Mouse (Mus musculus): ENCODE measurements around the gene Tlr3.

The Tlr3 gene

DNA sequence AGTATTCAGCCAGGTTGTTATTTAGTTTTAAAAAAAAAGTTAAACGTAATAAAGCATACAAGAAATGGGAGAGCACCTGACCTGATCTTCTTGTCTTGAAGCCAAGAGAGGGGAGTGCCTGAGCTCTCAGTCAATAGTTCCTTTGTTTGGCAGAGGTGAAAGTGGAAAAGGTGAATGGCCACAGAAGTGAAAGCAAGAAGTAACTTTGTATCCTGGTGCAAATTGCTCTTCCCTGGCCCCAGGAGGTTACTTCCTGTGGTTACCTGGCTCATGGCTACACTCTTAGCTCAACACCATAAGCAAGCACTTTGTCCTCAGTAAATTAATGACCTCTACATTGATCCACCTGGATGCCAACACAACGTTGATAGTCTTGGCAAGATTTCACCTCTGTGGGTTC, at the start of gene Tlr3:
Gene Tlr3, minus strand, starts transcription at position 199 of the 400 bp plus-strand sequence.
- DNase-seq, result no peak

DNA sequence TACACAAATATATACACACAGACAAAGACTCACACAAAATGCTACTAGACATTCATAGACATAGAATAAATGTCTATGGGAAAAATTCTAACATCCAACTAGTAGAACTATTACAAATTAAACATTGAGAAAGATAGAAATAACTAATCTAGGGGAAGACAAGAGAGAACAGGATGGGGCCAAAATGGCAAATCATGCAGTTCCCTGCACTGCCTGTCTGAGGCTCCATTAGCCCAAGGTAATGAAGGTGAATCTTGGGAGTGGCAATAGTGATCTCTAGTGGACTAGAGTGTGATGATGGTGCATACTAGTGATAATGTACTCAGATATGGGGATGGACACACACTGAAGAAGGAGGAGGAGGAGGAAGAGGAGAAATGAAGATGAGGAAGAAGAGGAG, 47.0 kb upstream of the Tlr3 start:
- no peak for DNase-seq

DNA sequence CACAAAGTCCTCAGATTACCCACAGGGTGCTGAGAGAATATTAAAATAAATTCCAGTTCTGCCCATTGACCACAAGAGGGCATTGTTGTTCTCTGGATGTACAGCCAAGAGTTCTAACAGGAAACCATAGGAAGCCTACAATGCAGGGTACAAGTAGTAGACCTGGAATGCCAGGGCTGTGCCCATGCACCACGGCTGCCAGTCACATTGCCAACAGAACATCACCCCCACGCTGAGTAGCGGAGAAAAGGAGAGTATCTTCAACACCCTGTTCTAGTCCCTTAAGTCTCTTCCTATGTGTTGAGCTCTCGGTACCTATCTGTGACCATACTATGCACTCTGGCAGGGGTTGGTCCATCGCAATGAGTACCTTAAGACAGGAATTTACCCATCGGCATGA, 43.5 kb upstream of the Tlr3 start:
- DNase-seq, result peak; percentile 82

DNA sequence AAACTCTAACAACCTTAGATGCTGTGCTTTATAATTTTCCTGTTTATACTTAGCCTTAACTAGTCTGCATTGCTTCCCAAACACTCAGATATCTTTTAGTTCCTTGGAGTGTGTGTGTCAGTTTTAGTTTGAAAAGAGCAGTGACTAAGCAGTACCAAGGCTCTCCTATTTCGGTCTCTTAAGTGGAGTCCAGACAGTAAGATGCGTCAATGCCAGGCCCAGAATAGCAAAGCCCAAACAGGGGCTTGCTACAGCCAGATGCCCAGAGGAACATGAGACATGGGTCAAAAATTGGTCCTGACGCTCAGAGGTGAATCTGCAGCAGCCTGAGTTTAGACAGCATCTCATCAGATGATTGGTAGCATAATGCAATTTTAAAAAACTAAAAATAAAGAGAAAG, 41.2 kb upstream of the Tlr3 start:
- DNase-seq, result no peak

DNA sequence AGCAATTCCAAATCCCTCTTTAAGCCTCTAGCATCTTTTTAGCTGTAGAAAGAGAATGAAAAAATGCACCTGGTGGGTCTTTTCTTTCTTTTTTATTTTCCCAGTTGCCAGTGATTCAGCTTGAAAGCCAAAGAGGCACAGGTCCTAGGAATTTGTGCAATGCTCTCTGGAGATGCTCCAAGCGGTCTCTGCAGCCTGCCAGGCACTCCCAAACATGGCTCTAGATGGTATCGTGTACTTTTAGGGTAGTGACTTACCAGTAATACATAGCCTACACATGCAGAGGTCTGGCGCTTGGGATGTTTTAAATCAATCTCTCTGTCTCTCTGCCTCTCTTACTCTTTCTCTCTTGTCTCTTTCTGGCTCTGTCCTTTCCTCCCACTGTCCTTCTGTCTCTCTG, 38.0 kb upstream of the Tlr3 start:
- DNase-seq, result no peak

DNA sequence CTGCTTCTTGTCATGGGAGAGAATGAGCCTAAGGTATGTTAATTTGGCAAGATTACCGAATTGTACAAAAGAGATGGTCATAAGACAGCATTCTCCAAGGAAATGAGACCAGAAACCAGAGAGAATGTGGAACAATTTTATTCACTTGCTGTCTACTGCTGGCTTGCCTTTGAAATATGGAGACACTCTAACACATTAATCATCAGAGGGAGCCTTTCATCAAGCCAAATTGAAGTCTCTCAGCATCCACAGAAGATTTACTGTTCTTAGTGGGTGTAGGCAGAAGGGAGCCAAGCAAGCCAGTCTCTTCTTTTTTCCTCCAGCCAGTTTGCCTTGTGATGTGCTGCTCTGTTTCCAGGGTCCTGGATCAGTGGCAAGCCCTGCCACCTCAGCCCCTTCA, 37.4 kb upstream of the Tlr3 start:
- DNase-seq, result no peak

DNA sequence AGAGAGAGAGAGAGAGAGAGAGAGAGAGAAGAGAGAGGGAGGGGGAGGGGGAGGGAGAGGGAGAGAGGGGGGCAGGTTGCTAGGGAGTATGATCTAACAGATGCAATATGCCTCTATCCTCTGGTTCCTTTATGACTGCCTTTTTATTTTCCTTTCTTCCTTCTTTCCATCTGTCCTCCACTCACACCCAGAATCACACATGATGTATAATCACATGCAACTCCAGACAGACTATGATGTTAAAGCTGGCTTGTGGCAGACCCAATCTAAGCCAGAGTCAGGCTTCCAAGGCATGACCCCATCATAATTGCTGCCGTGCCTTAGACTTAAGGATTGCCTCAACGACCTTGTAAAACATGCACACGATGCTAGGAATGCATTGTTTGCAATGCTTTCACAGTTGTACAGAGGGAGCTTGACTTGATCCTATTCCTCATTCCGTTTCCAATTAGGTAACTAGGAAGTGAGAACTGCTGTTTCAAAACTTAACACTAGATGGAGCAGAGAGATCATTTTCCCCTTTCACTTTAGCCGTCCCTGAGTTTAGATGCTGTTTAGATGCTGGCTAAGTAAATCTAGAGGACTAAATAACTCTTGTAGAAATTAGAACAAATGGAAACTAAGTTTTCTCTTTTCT, 28.1 kb upstream of the Tlr3 start:
- peak; percentile 61 for DNase-seq

DNA sequence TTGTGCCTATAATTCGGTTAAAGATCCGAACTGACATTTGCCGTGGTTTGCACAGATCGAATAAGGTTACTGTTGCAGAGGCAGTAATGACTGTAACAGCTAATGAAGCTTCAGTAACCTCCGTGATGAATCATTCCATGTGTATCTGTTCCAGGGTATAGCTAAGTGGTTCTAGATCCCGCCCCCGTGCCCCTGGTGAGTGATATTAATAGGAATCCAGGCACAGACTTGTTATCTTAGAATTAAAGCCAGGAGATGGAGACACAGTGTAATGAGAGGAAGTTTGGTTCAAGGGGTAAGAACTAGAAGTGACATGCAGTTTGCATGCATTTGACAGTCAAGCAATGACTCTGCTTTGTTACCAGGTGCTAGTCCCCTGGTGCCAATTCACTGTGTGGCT, 9.3 kb upstream of the Tlr3 start:
- no peak for DNase-seq

DNA sequence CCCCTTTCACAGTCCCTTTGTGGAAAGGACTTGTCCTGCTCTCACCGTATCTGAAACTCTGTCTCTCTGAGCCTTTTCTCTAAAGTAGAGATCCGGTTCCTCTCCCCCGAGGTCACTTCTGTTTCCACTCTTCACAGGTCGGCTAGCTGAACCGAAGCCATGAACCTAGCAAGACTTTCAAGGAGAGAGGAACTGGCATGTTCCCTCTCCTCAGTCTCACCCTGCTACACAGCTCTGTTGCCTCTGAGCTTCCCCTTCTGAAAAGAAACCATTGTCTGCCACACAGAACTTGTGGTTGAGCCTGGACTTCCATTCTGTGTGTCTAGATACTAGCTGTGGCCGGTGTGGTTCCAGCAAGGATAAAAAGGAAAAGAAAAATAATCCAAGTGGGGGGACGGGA, 4.1 kb upstream of the Tlr3 start:
- no peak for DNase-seq

DNA sequence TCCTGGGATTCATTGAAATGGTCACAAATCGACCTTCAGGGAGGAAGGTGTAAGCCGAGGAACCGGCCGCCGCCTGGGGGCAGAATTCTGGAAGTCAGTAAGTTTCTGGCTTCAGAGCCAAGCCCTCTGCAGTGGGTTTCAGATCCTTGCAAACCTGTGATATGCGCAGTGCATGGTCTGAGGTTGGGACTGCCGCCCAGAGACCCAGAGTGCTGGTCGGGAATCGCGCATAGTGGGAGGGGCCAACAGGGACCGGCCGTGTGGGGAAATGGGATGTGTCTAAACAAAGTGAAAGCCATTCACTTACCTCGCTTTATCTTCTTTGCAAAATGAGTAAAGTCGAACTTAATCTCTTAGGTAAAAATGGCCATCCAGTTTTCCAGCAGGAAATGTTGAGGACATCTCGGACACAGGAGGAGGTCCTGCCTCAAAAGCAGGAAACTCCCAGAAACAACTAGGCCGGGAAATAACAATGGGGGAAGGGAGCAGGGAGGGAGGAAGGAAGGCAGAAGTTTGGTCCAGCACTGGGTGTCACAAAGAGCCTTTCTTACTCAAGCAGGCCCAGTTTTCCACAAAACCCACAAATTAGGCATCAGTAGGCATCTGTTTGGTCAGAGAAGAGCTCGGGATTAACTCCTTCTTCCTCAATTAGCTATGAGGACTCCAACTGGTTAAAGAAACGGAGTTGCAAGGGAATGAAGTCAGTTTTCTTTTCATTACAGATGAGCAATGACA, 567 bp downstream of the Tlr3 start:
- DNase-seq, result peak; percentile 76

DNA sequence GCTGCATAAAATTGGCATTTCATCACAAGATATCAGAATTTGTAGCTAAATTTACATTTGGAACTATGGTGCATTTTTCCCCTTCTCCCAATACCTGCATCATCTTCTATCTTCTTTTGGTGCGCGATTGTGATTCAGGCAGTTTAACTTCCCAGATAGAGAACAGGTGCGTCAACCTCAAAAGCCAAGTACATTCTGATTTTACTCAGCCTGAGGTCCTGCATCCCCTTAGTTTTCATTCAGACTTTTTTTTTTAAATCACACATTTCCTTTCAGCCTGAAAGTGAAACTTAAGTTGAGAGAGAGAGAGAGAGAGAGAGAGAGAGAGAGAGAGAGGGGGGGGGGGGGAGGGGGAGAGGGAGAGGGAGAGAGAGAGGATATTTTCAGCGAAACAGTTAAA, 1.2 kb downstream of the Tlr3 start:
- DNase-seq, result no peak

DNA sequence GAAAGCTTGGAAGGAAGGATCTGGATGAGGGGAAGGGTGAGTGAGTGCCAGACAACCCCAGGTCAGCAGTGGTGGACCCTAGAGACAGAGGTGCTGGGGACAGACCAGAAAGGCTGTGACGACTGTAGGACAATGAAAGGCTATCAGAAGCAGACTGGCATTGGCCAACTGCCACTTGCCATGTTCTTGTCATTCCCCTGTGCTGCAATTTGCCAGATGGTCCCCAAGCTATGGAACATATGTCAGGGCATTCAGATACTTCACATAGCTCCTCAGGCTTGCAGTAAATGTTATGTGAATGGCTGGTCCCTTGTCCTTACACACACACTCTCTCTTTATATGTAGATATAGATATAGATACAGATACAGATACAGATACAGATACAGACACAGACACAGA, 27.6 kb downstream of the Tlr3 start:
- no peak for DNase-seq

DNA sequence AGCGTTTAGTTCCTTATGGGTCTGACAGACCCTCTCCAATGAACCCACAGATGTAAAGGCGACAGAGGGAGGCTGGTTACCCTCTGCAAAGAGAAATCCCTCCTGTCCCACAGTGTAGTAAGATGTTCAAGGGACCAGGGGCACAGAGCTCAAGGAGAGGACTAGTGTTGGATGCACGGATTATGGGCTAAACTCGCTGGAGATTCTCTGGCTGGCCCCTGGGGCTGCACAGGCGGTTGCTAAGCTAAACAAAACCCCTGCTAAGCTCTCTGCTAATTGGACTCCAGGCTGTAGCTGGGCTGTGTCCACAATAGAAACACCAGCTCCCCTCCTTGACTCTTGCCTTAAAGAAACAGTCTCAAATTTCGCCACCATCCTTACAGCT, 28.9 kb downstream of the Tlr3 start, which contains the start of gene Fam149a:
Gene Fam149a, minus strand, starts transcription at position 329 of the 385 bp plus-strand sequence.
- DNase-seq, result peak; percentile 55

DNA sequence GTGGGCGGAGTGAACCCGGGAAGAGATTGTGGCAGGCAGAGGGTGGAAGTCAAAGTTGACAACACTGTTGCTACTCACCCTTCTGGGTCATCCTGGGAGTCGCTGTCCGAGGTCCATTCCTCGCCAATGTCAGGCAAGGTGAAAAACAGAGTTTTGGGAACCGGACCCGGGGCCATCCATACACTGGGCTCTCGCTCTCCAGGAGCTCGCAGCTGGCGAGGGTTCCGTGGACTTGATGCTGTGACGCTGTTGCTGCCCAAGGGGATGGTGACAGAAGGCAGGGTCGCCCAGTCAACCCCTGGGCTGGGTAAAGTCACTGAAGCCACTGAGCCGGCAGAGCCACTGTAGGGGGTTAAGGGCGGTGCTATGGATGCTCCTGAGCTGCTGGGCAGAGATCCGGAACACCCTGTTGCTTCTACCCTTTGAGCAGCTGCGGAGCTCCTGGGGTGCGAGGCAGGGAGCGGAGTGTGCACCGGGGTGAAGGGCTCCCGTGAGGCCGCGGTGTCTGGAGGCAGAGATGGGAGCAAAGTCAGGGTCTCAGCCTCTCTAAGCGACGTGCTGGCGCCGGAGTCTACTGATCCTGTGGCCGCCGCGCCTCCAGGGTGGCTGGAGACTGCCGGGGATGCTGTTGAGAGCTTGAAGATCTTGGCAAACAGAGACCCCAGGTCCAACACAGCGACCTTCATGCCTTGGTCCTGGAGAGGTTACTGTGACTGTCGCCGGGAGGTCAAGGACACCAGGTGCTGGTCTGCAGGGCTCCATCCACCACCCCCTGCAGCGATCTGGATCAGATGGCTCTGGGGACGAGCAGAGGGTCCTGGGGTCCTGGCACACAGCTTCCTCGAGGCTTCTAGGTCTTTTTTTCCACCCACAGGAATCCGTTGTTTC, 29.6 kb downstream of the Tlr3 start:
- DNase-seq, result peak; percentile 34

DNA sequence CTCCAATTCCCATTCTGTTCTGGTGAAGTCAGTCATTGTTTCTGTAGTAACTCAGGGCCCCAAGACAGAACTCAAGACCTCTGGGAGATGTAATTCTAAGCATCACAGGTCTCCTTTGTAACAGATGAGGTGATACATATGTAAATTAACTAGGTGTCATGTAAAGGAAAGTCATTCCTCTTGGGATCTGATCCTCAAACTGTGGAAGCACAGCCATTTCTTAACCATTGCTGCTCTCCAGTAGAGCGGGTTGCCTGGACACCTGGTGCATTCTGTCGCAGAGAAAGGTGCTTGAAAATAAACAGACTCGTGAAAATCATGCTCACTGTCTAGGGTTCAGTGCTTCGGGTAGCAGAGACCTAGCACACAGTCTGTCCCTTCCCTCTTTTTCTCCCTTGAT, 30.3 kb downstream of the Tlr3 start:
- no peak for DNase-seq

DNA sequence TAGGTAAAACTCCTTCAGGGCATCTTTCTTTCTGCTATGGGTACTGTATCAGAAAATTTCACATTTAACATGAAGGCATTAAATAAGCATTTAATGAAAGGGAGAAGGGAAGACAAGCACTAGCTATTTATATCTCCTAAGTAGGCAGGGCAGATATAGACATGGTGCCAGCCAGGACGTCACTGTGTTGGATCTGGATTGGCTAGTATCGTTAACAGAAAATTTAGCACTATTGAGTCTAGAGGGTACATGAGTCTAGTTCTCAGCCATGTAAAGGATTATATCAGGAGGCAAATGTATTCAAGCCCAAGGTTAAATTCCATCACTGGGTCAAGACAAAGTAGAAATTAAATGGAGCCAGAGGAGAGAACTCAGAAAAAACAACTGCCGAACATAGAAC, 36.8 kb downstream of the Tlr3 start:
- no peak for DNase-seq

DNA sequence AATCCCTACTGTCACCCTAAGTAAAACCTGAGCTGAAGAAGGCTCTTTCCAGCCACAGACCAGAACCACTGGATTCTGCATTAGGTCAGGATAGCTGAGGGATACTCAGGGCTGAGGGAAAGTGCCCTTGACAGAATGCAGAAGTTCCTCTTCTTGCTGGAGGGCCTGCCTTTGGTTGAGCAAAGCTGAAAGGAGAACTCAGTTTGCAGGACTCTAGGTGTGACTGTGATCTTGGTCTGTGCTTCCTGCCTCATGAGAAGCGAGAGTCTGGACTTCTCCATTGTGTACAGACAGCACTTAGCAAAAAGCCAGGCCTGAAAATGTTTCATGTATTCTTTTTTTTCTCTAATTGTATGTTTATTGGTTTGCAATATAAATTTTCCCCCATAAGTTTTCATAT, 43.7 kb downstream of the Tlr3 start:
- DNase-seq, result no peak

DNA sequence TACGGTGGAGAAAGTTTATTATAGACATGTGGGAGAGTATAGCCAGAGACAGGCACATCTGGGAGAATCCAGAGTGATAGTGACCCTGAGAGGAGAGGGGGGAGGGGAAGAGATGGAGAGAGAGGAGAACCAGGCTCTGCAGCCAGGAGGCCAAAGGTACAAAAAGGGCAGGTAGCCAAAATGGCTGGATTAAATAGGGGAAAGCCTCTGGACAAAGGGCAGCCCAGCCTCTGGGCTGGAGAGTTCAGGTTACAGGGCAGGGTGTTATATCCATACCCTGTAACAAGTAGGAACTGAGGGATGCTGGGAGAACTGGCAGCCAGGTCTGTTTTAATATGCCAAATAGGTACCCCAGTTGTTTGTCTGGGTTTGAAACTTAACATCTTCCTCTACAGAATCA, 47.7 kb downstream of the Tlr3 start:
- no peak for DNase-seq

DNA sequence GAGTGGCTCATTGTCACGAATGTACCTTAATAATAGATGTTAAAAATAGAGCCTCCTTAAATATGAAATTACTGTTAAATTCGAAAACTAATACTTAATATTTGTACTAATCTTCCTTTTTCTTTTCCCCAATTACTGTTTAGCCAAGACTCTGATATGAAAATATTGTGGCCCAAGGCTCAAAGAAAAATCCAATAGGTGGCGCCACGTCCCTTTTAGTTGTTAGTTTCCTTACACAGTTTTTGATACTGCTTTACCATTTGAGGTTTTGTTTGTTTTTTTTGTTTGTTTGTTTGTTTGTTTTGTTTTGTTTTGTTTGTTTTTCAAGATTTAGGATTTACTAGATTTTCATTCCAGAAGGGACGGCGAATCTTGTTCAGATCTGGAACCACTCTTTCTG, 48.6 kb downstream of the Tlr3 start:
- DNase-seq, result peak; percentile 55

DNA sequence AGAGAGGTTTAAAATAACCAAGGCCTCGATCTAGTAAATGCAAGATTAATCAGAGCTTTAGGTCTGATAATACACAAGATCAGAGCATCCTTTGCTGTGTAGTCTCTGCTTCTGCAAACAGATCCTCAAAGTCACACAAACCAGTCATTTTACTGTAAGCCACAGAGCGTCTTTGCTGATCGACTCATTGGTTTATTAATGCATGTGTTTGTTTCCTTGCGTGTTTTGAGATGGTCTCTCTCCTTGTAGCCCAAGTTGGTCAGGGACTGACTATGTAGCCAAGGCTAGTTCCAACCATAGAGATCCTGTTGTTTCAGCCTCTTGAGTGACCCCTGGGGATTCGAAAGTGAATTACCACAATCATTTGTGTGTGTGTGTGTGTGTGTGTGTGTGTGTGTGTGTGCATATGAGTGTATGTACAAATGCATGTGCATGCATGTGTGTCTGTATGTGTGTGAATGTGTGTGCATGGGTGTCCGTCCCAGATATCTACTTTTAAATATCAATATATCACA, 51.7 kb downstream of the Tlr3 start:
- peak; percentile 35 for DNase-seq

DNA sequence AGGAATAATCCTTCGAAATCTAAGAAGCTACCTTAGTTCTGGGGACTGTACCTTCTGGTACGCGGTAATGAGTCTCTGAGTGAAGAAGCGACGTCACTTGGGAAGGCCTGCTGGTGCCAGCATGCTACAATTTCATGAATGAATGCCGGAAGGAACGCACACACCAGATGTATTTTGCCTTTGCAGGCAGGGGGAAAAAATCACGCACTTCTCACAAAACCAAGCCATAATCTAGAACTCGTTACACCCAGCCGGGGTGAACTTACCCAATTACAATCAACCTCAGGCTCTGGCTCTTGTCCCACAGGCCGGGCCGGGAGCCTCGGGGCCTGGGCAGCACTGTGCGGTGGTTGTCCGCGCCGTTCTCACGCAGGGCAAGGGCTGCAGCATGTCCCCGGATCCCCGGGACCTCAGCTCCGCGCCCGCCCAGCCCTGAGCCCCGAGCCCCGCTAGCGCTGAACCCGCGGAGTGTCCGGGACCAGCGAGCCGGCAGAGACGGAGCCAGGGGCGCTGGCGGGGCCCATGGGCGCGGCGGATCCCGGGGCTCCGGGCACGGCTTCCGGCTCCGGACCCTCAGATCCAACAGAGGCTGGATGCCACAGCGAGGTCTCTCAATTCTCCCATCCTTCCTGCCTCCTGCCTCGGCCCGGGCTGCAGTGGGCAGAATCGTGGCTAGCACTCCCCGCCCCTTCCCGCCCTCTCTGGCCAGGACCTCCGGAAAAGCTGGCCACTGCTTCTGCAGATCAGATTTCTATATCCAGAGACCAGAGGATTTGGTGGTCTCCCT, 52.6 kb downstream of the Tlr3 start:
- DNase-seq, result peak; percentile 74

DNA sequence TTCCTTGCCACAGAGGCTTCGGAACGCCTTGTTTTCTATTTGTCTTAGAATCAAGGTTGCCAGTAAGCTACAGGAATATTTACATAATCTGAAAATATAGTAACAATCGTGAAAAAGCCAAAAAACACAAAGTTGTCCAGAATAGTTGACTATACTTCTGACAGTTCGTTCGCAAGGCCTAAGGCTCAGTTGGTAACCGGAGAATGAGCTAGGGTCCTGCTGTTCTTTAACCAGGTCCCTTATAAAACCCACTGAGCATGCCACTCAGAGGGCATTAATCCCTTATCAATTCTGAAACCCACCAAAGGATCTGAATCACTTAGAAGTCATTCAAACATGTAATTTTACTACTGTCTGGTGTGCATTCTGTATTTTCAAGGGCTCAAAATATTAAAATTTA, 55.1 kb downstream of the Tlr3 start:
- no peak for DNase-seq

Measured in embryo, embryonic 11 days (tissue).